16 mouse cellular contexts compared by ENCODE assay signal in the genomic region with DNA sequence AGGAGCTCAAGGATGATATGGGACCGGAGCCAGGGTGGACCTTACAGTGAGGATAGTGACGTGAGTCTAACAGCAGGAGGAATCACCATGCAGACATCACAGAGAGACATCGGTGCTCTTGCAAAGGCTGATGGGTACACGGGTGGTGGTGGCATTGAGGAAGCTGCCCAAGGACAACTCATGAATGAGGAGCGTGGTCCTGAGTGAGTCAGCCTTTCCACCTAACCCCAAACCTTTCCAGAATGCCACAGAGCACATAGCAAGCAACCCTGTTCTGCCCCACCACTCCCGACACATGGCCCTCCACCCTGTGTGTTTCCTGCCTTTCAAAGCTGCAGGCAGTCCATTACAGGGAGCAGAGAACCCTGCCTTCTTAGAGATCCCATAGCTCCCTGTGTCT. TPM values are rescaled to one million over a fixed set of nuclear protein-coding genes. Genes with fewer than 3 reads are reported as not detected.
"Had no signal": no experiment of that assay in that cellular context is flagged by ENCODE, and none has a peak within 500 bp of the region (broad histone marks: within the 10 kb centered on the region; RNA-seq: fewer than 3 reads in every experiment).

No protein-coding gene starts in this region.

- H3K27me3 ChIP-seq: lung, embryonic 15.5 days had no signal

- H3K27ac ChIP-seq: kidney, embryonic 15.5 days; limb, embryonic 12.5 days; liver, embryonic 13.5 days; lung, embryonic 15.5 days; macrophage; midbrain, embryonic 12.5 days; stomach, postnatal 0 days had no signal

- ATAC-seq: liver, postnatal 0 days had no signal

- H3K4me1 ChIP-seq: limb, embryonic 12.5 days; liver, embryonic 13.5 days; megakaryocyte, embryonic 14.5 days had no signal

- H3K36me3 ChIP-seq: kidney, embryonic 15.5 days; liver, embryonic 13.5 days had no signal

- H3K9me3 ChIP-seq: liver, embryonic 13.5 days; lung, embryonic 15.5 days; midbrain, embryonic 12.5 days had no signal

- DNase-seq: kidney, postnatal 25 days; layer of hippocampus, adult 9-11 months; layer of hippocampus, postnatal 36 days; liver; liver, embryonic 13.5 days; liver, postnatal 0 days; lung, postnatal 14 days; right cerebral cortex, postnatal 25 days; thymus, postnatal 4 days had no signal

- H3K4me3 ChIP-seq: kidney, embryonic 15.5 days; limb, embryonic 12.5 days; liver, embryonic 13.5 days; lung, embryonic 15.5 days; megakaryocyte, embryonic 14.5 days; midbrain, embryonic 12.5 days had no signal

- H3K4me2 ChIP-seq: kidney, embryonic 15.5 days; limb, embryonic 12.5 days; liver, embryonic 13.5 days; lung, embryonic 15.5 days; midbrain, embryonic 12.5 days had no signal

- H3K9ac ChIP-seq: kidney, embryonic 15.5 days; limb, embryonic 12.5 days; liver, embryonic 13.5 days; liver, postnatal 0 days; lung, embryonic 15.5 days; midbrain, embryonic 12.5 days had no signal

RNA-seq across cellular contexts. Expression of a gene that starts 32.1 kb away (rescaled TPM):
- polyA plus RNA-seq: macrophage had no signal
